Mouse (Mus musculus) naive thymus-derived CD4-positive, alpha-beta T cell, adult 5 months (primary cell): ENCODE measurements around the gene Spata33. TPM values are rescaled to one million over a fixed set of nuclear protein-coding genes. Genes with fewer than 3 reads are reported as not detected.

ENCODE experiments used
- polyA plus RNA-seq: library from polyadenylated mRNA; unstranded; fragments of 100-300 nt; shearing (Covaris generic); gene quantifications from one replicate; pipeline ENCODE4 v1.2.1, GENCODE M21; 2017

The Spata33 gene
- polyA plus RNA-seq: not detected

GRCm38 (mm10) chr8:123212321-123213117, at the start of gene Spata33, which contains the start of gene Chmp1a:
Spata33 (plus strand) TSS chr8:123212832.
Chmp1a (minus strand) TSS chr8:123212763.

GRCm38 (mm10) chr8:123185566-123186409, 26.8 kb upstream of the Spata33 start, which contains the start of gene Dpep1:
Dpep1 (plus strand) TSS chr8:123186242.

GRCm38 (mm10) chr8:123224278-123225266, 11.9 kb downstream of the Spata33 start, which contains the start of gene Cdk10:
Cdk10 (plus strand) TSS chr8:123224842.

GRCm38 (mm10) chr8:123235520-123236497, 23.2 kb downstream of the Spata33 start, which contains the start of gene Spata2l:
Spata2l (minus strand) TSS chr8:123236233.

GRCm38 (mm10) chr8:123254099-123254885, 41.7 kb downstream of the Spata33 start, which contains the start of the genes Zfp276 and Vps9d1:
Zfp276 (plus strand) TSS chr8:123254195.
Vps9d1 (minus strand) TSS chr8:123254348.

Other genes with a start within 250 kb of the Spata33 start
- 413 TPM for gene Ankrd11, start 170.6 kb upstream of the Spata33 start, polyA plus RNA-seq
- 96.0 TPM for gene Spg7, start 149.9 kb upstream of the Spata33 start, polyA plus RNA-seq
- gene Rpl13, start 110.5 kb upstream of the Spata33 start, polyA plus RNA-seq: 1,111 TPM
- 0.17 TPM for gene Cpne7, start 95.5 kb upstream of the Spata33 start, polyA plus RNA-seq
- not detected for gene Sult5a1, start 54.5 kb upstream of the Spata33 start, polyA plus RNA-seq
- not detected for gene Dpep1, start 26.6 kb upstream of the Spata33 start, polyA plus RNA-seq
- gene Chmp1a, start 69 bp upstream of the Spata33 start, polyA plus RNA-seq: 129 TPM
- gene Cdk10, start 12.0 kb downstream of the Spata33 start, polyA plus RNA-seq: 22.1 TPM
- gene Spata2l, start 23.4 kb downstream of the Spata33 start, polyA plus RNA-seq: 15.3 TPM
- 43.1 TPM for gene Zfp276, start 41.4 kb downstream of the Spata33 start, polyA plus RNA-seq
- 20.9 TPM for gene Vps9d1, start 41.5 kb downstream of the Spata33 start, polyA plus RNA-seq
- 8.5 TPM for gene Fanca, start 105.7 kb downstream of the Spata33 start, polyA plus RNA-seq
- gene Spire2, start 119.9 kb downstream of the Spata33 start, polyA plus RNA-seq: not detected
- 353 TPM for gene Tcf25, start 160.9 kb downstream of the Spata33 start, polyA plus RNA-seq
- gene Mc1r, start 194.3 kb downstream of the Spata33 start, polyA plus RNA-seq: not detected
- gene Tubb3, start 198.6 kb downstream of the Spata33 start, polyA plus RNA-seq: 0.61 TPM
- gene Def8, start 210.7 kb downstream of the Spata33 start, polyA plus RNA-seq: 13.2 TPM